Mouse (Mus musculus) liver, embryonic 16.5 days (tissue): ENCODE data around the gene Rorc. TPM values are rescaled to one million over a fixed set of nuclear protein-coding genes. Genes with fewer than 3 reads are reported as not detected.
A peak's percentile ranks its signal among the peaks of the same experiment; 100 is the strongest.

Experiments used
- ATAC-seq: fragments of 200-750 bp; cut with Nextera tagmentation; 2 replicates; pipeline ENCODE4 v1.8.0; 2017; ENCODE audit warnings: low read depth, mild to moderate bottlenecking, moderate number of reproducible peaks, moderate library complexity
- H3K27ac ChIP-seq: fragments of 300-500 bp; sonication (generic); 2 replicates; pipeline ENCODE4 v1.5.1; 2014; ENCODE audit warnings: mild to moderate bottlenecking, low read length
- H3K27me3 ChIP-seq: fragments of 300-500 bp; sonication (generic); 2 replicates; pipeline ENCODE4 v1.6.1; 2014; ENCODE audit warnings: low read depth, low read length, mixed read lengths; ENCODE audit not compliant: control insufficient read depth, insufficient read depth
- H3K36me3 ChIP-seq: fragments of 300-500 bp; sonication (generic); 2 replicates; pipeline ENCODE4 v1.6.1; 2014; ENCODE audit warnings: mild to moderate bottlenecking; ENCODE audit not compliant: control insufficient read depth, insufficient read depth
- H3K4me1 ChIP-seq: fragments of 300-500 bp; sonication (generic); 2 replicates; pipeline ENCODE4 v1.6.1; 2014; ENCODE audit warnings: low read depth, low read length, mixed read lengths; ENCODE audit not compliant: control insufficient read depth
- H3K4me2 ChIP-seq: fragments of 300-500 bp; sonication (generic); 2 replicates; pipeline ENCODE4 v1.6.1; 2014; ENCODE audit warnings: low read depth, low read length, mixed read lengths
- H3K4me3 ChIP-seq: fragments of 300-500 bp; sonication (generic); 2 replicates; pipeline ENCODE4 v1.5.1; 2014; ENCODE audit warnings: low read depth, mild to moderate bottlenecking, low read length
- H3K9ac ChIP-seq: fragments of 300-500 bp; sonication (generic); 2 replicates; pipeline ENCODE4 v1.6.1; 2014; ENCODE audit warnings: low read depth, low read length
- H3K9me3 ChIP-seq: fragments of 300-500 bp; sonication (generic); replicated peaks from 2 replicates; pipeline ENCODE4 v1.6.1; 2016; ENCODE audit warnings: low read length; ENCODE audit not compliant: control insufficient read depth
- WGBS: fragments of 180-500 bp; shearing (Covaris S2); extraction: QIAGEN DNeasy Blood & Tissue Kit; methylation state at CpG from one replicate; pipeline ENCODE4 v1.1.7; 2014; ENCODE audit not compliant: insufficient replicate concordance; 5-methylcytosine and 5-hydroxymethylcytosine counted together
- polyA plus RNA-seq: library from polyadenylated mRNA; unstranded; fragments of >200 nt; fragmentation: Nextera tagmentation; extraction: Ambion mirVana; gene quantifications from 2 replicates; pipeline ENCODE4 v1.2.1, GENCODE M21; 2015

The Rorc gene
- polyA plus RNA-seq, 1 experiment from 2014 or later, result 2.3 TPM

GRCm38 (mm10) chr3:94430980-94431379, 58.4 kb downstream of the Rorc start:
- Histone ChIP-seq H3K9me3 (no peaks in the 10 kb centered on the region), H3K4me2 (no peak overlapping the region), H3K9ac (no peak overlapping the region), H3K27me3 (no peaks in the 10 kb centered on the region), H3K4me1 (no peaks in the 10 kb centered on the region; the same call in 1 of the 2 replicates), H3K27ac (no peak overlapping the region), H3K4me3 (no peak overlapping the region), H3K36me3 (no peaks in the 10 kb centered on the region)
- WGBS, result 12% methylated on average over 2 of the region's 2 CpGs
- no peak for ATAC-seq

DNA sequence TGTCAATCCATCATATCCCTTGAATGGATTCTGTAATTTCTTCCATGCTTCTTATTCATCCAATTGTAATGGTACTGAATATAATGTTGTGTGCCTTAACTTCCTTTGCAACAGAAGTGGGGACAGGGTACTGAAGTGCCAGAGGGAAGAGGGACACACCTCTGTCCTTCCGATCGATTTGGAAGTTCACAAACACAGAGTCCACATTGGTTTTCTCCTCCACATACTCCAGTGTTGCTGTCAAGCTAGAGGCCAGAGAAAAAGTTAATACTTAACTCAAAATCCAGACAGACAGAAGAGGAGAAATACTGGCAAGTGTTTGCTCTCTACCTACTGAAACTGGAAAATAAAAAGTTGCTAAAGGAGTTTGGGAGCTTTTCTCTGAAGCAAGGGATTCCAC, 61.7 kb downstream of the Rorc start:
- Histone ChIP-seq H3K36me3 (no peaks in the 10 kb centered on the region), H3K4me3 (no peak overlapping the region), H3K4me2 (no peak overlapping the region), H3K27me3 (no peaks in the 10 kb centered on the region), H3K9me3 (no peaks in the 10 kb centered on the region), H3K4me1 (no peaks in the 10 kb centered on the region; the same call in 1 of the 2 replicates), H3K9ac (no peak overlapping the region), H3K27ac (peak overlapping the region; percentile 76)
- ATAC-seq, result peak; percentile 66
- 63% methylated on average over 2 of the region's 2 CpGs for WGBS

GRCm38 (mm10) chr3:94436420-94436819, 63.8 kb downstream of the Rorc start:
- Histone ChIP-seq H3K4me3 (no peak overlapping the region), H3K9me3 (no peaks in the 10 kb centered on the region), H3K36me3 (no peaks in the 10 kb centered on the region), H3K27ac (no peak overlapping the region), H3K4me1 (no peaks in the 10 kb centered on the region; the same call in 1 of the 2 replicates), H3K27me3 (peaks cover 6% of the 10 kb centered on the region), H3K4me2 (no peak overlapping the region), H3K9ac (no peak overlapping the region)
- WGBS, result 72% methylated on average over 9 of the region's 9 CpGs
- ATAC-seq, result no peak

DNA sequence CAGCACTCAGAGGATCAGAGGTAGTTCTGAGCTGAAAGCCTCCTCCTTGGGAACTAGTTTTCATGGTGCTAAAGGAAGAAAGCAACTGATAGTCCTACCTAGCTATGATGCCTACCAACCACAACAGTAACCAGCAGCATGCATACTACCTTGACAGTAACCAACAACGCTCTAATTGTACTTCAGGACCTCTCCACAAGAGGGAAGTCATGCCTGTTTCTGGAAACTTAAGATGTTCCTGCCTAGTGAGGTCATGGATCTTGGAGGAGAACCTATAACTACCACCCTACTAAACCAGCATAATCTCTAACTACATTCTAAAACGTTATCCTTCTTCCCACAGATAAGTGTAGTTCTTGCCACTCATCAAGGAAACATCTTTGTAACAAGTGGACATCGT, 68.6 kb downstream of the Rorc start:
- ATAC-seq, result no peak
- peaks cover 6% of the 10 kb centered on the region for H3K27me3 ChIP-seq
- no peak overlapping the region for H3K4me2 ChIP-seq
- no peak overlapping the region for H3K9ac ChIP-seq
- no peak overlapping the region for H3K4me3 ChIP-seq
- H3K9me3 ChIP-seq, result no peaks in the 10 kb centered on the region
- no peak overlapping the region for H3K27ac ChIP-seq
- peaks cover 9% of the 10 kb centered on the region for H3K4me1 ChIP-seq
- WGBS, result 34% methylated on average over 3 of the region's 3 CpGs
- H3K36me3 ChIP-seq, result peaks cover 8% of the 10 kb centered on the region

- peak; percentile 99 for ATAC-seq
- peak within 1 kb of the TSS; percentile 93 for H3K9ac ChIP-seq
- H3K4me2 ChIP-seq, result peak within 1 kb of the TSS; percentile 89
- H3K27ac ChIP-seq, result peak within 1 kb of the TSS; percentile 61
- WGBS, result under 1% methylated on average over 38 of the region's 39 CpGs
- H3K36me3 ChIP-seq, result peaks cover 18% of the 10 kb centered on the region
- H3K9me3 ChIP-seq, result no peaks in the 10 kb centered on the region
- H3K4me1 ChIP-seq, result peaks cover 9% of the 10 kb centered on the region
- peak within 1 kb of the TSS; percentile 93 for H3K4me3 ChIP-seq
- peaks cover 6% of the 10 kb centered on the region for H3K27me3 ChIP-seq
Measured at GRCm38 (mm10) chr3:94442951-94443596, 70.5 kb downstream of the Rorc start, which contains the start of gene Mrpl9. Gene Mrpl9, plus strand, starts transcription at chr3:94443318.

- peak within 1 kb of the TSS; percentile 89 for H3K4me2 ChIP-seq
- ATAC-seq, result peak; percentile 57
- WGBS, result 1% methylated on average over 24 of the region's 24 CpGs
- H3K4me3 ChIP-seq, result peak within 1 kb of the TSS; percentile 93
- H3K27ac ChIP-seq, result peak within 1 kb of the TSS; percentile 61
- H3K9me3 ChIP-seq, result no peaks in the 10 kb centered on the region
- H3K4me1 ChIP-seq, result peaks cover 9% of the 10 kb centered on the region
- H3K27me3 ChIP-seq, result peaks cover 6% of the 10 kb centered on the region
- H3K9ac ChIP-seq, result peak within 1 kb of the TSS; percentile 93
- H3K36me3 ChIP-seq, result peaks cover 21% of the 10 kb centered on the region
Measured at GRCm38 (mm10) chr3:94443597-94443964, 71.0 kb downstream of the Rorc start, which contains the start of gene Oaz3. Gene Oaz3, minus strand, starts transcription at chr3:94443915.

Other genes with a start within 250 kb of the Rorc start
- not detected in 2 replicates for gene Gm10696, start 194.6 kb upstream of the Rorc start, polyA plus RNA-seq
- not detected in 2 replicates for gene Gm5286, start 176.1 kb upstream of the Rorc start, polyA plus RNA-seq
- gene Gm4778, start 108.8 kb upstream of the Rorc start, polyA plus RNA-seq, result not detected in 2 replicates
- gene Them4, start 62.7 kb upstream of the Rorc start, polyA plus RNA-seq, result 4.4 and 4.6 TPM in 2 replicates
- not detected in 2 replicates for gene Them5, start 30.7 kb upstream of the Rorc start, polyA plus RNA-seq
- not detected in 2 replicates for gene C2cd4d, start 10.4 kb upstream of the Rorc start, polyA plus RNA-seq
- 0.06 TPM in 2 replicates for gene Lingo4, start 25.7 kb downstream of the Rorc start, polyA plus RNA-seq
- gene Tdrkh, start 40.5 kb downstream of the Rorc start, polyA plus RNA-seq, result 8.1 and 9.6 TPM in 2 replicates
- gene Mrpl9, start 70.5 kb downstream of the Rorc start, polyA plus RNA-seq, result 33.5 and 33.8 TPM in 2 replicates
- 0.26 and 0.32 TPM in 2 replicates for gene Oaz3, start 71.1 kb downstream of the Rorc start, polyA plus RNA-seq
- 0.18 and 0.33 TPM in 2 replicates for gene Celf3, start 105.5 kb downstream of the Rorc start, polyA plus RNA-seq
- 0.24 and 0.36 TPM in 2 replicates for gene Riiad1, start 107.5 kb downstream of the Rorc start, polyA plus RNA-seq
- gene Snx27, start 209.9 kb downstream of the Rorc start, polyA plus RNA-seq, result 10.2 and 12.3 TPM in 2 replicates